Mouse (Mus musculus) hindbrain, embryonic 16.5 days (tissue): ENCODE data around the gene Eml6. TPM values are rescaled to one million over a fixed set of nuclear protein-coding genes. Genes with fewer than 3 reads are reported as not detected.

Experiments
- ATAC-seq: fragments of 200-750 bp; cut with Nextera tagmentation; 2 replicates; pipeline ENCODE4 v1.8.0; 2017; ENCODE audit warnings: moderate TSS enrichment, moderate library complexity
- H3K27ac ChIP-seq: fragments of 300-500 bp; sonication (generic); 2 replicates; pipeline ENCODE4 v1.5.1; 2014; ENCODE audit warnings: low read depth, mild to moderate bottlenecking, control low read depth, low read length, moderate library complexity
- H3K27me3 ChIP-seq: fragments of 300-500 bp; sonication (generic); replicated peaks from 2 replicates; pipeline ENCODE4 v1.6.1; 2014; ENCODE audit warnings: low read length; ENCODE audit not compliant: control insufficient read depth, insufficient read depth
- H3K36me3 ChIP-seq: fragments of 300-500 bp; sonication (generic); 2 replicates; pipeline ENCODE4 v1.6.1; 2014; ENCODE audit warnings: mild to moderate bottlenecking, low read length, moderate library complexity, mixed read lengths; ENCODE audit not compliant: control insufficient read depth, insufficient read depth
- H3K4me1 ChIP-seq: fragments of 300-500 bp; sonication (generic); 2 replicates; pipeline ENCODE4 v1.6.1; 2014; ENCODE audit warnings: low read depth, low read length; ENCODE audit not compliant: control insufficient read depth, insufficient read depth
- H3K4me2 ChIP-seq: fragments of 300-500 bp; sonication (generic); 2 replicates; pipeline ENCODE4 v1.6.1; 2014; ENCODE audit warnings: mild to moderate bottlenecking, low read length, control low read depth, moderate library complexity
- H3K4me3 ChIP-seq: fragments of 300-500 bp; sonication (generic); 2 replicates; pipeline ENCODE4 v1.5.1; 2014; ENCODE audit warnings: mild to moderate bottlenecking, low read length, control low read depth, moderate library complexity
- H3K9ac ChIP-seq: fragments of 300-500 bp; sonication (generic); 2 replicates; pipeline ENCODE4 v1.6.1; 2014; ENCODE audit warnings: low read depth, mild to moderate bottlenecking, control low read depth, low read length, moderate library complexity
- H3K9me3 ChIP-seq: fragments of 300-500 bp; sonication (generic); 2 replicates; pipeline ENCODE4 v1.6.1; 2014; ENCODE audit warnings: mild to moderate bottlenecking, low read length, moderate library complexity; ENCODE audit not compliant: control insufficient read depth
- WGBS: fragments of 180-500 bp; shearing (Covaris S2); extraction: QIAGEN DNeasy Blood & Tissue Kit; methylation state at CpG from one replicate; pipeline ENCODE4 v1.1.7; 2014; 5-methylcytosine and 5-hydroxymethylcytosine counted together
- polyA plus RNA-seq: library from polyadenylated mRNA; unstranded; fragments of >200 nt; fragmentation: Nextera tagmentation; extraction: Ambion mirVana; gene quantifications from 2 replicates; pipeline ENCODE4 v1.2.1, GENCODE M21; 2015

The Eml6 gene
- polyA plus RNA-seq, 1 experiment from 2014 or later, result 6.5 TPM

DNA sequence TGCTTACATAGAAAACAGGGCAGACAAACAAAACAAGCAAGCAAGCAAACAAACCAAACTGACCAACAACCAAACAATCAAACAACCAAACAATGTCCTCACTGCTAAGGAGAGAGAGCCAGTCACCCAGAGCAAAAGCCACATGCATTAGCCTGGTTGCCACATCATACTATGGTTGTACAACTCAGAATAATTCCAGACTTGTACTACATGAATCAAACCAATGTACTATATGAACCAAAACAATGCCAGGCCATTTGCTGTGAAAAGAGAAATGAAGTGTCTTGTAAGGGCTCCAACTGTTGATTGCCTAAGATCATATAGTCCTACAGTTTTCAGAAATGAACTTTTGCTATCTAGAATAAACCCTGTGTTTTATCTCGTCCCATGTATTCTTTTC, 237.3 kb downstream of the Eml6 start:
- Histone ChIP-seq H3K4me3 (no peak overlapping the region), H3K4me2 (no peak overlapping the region), H3K27me3 (no peaks in the 10 kb centered on the region), H3K4me1 (peaks cover 10% of the 10 kb centered on the region), H3K27ac (no peak overlapping the region), H3K36me3 (peaks cover 6% of the 10 kb centered on the region; the same call in 1 of the 2 replicates), H3K9me3 (no peaks in the 10 kb centered on the region), H3K9ac (no peak overlapping the region)
- peak; percentile 50; the same call in 1 of the 2 replicates for ATAC-seq
- WGBS, result 21% methylated on average over 1 of the region's 1 CpGs

DNA sequence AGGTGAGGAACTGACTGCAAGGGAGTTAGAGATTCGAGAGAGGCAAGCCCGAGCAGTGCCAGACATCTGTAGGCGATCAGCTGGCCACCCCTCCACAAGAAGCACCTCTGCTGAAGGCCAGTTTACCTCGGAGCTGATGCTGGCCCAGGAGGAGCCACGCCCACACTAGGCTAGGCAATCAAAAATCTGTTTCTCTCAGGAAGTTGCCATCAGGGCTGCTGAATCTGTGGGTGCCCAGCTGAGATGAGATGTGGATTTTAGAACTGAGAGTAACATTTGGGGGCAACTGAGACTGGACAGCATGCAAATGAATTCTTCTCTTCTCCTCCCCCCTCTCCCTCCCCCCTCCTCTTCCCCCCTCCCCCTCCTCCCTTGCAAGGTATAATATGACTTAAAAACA, 238.4 kb downstream of the Eml6 start:
- peaks cover 10% of the 10 kb centered on the region for H3K4me1 ChIP-seq
- no peak overlapping the region for H3K27ac ChIP-seq
- no peaks in the 10 kb centered on the region for H3K9me3 ChIP-seq
- WGBS, result 29% methylated on average over 5 of the region's 5 CpGs
- no peak for ATAC-seq
- no peak overlapping the region for H3K4me2 ChIP-seq
- no peaks in the 10 kb centered on the region for H3K27me3 ChIP-seq
- H3K36me3 ChIP-seq, result 0 out of 2 replicates have a peak, but pooled peaks cover 3% of the 10 kb centered on the region
- no peak overlapping the region for H3K4me3 ChIP-seq
- H3K9ac ChIP-seq, result no peak overlapping the region

DNA sequence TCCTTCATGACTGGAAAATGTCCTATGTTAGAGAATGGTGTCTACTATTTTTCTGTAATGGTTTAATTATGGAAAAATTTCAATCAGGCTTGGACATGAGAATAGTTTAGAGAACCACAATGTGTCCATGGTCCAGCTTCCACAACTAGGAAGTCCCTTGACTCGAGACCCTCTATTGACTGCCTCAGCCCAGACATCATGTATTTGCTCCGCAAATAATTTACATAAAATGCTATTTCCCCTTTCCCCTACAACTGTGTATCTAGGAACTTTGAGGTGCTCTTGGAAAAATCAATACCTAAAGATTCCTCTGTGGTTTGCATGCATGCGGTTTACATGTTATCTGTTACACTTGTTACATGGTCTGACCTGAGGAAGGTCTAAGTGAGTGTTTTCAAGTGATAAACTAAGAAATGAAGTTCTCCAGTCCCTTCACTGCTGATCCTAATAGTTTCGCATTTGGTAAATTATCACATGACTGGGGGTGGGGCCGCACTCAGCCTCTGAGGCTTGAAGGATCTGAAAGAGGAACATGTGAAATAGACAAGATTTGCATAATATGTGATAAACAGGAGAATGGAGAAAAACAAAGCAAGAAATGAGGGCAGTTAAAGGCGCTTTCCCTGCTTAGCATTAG, 239.1 kb downstream of the Eml6 start:
- H3K36me3 ChIP-seq, result 0 out of 2 replicates have a peak, but pooled peaks cover 3% of the 10 kb centered on the region
- no peak overlapping the region for H3K27ac ChIP-seq
- no peak overlapping the region for H3K9ac ChIP-seq
- no peak overlapping the region for H3K4me2 ChIP-seq
- H3K9me3 ChIP-seq, result no peaks in the 10 kb centered on the region
- H3K4me3 ChIP-seq, result no peak overlapping the region
- no peaks in the 10 kb centered on the region for H3K27me3 ChIP-seq
- H3K4me1 ChIP-seq, result peaks cover 10% of the 10 kb centered on the region
- WGBS, result 85% methylated on average over 6 of the region's 6 CpGs
- no peak for ATAC-seq

DNA sequence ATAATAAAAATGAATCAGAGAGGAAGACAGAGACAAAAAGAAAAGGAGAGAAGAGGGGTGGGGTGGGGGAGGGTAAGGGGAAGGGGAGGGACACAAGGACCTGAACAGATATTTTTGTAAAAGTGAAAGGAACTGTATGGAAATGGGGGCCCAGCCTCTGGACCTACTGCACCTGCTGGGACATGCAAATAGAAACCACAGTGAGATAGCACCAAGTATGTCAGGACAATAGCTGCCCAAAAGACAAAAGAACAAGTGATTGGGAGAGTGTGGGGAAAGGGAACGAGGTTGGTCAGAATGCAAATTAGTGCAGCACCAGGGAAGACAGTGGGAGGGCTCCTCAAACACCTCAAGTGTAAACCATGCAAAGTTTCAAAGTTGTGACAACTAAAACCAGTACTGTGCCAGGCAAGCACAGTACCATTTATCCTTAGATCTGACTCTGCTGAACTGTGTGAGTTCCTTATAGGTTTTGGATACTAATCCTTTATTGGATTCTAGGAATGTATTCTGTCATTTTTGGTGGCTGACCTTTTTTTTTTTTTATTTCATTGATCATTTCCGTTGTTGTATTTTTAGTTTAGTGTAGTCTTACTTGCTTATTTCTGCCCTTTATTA, 246.3 kb downstream of the Eml6 start:
- no peak overlapping the region for H3K4me3 ChIP-seq
- no peaks in the 10 kb centered on the region for H3K27me3 ChIP-seq
- no peaks in the 10 kb centered on the region; the same call in 1 of the 2 replicates for H3K4me1 ChIP-seq
- H3K9me3 ChIP-seq, result no peaks in the 10 kb centered on the region
- 30% methylated on average over 2 of the region's 2 CpGs for WGBS
- H3K27ac ChIP-seq, result no peak overlapping the region
- no peak for ATAC-seq
- H3K36me3 ChIP-seq, result 0 out of 2 replicates have a peak, but pooled peaks cover 2% of the 10 kb centered on the region
- no peak overlapping the region for H3K4me2 ChIP-seq
- no peak overlapping the region for H3K9ac ChIP-seq

DNA sequence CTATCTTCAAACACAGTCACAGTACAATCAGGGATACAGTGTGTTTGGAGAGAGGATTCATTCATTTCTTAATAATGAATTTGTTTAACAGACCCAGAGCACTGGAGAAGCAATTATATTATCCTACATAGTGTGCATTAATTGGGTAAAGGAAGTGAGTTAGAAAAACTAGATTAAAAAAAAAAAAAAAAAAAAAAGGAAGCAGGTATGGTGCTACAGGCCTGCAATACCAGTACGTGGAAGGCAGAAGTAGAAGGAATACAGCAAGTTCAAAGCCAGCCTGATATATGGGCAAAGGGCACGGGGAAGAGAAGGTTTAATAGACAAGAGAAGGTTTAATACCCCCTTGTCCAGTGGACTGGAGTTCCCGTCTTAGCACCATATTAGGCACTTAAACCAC, 246.9 kb downstream of the Eml6 start:
- no peak overlapping the region for H3K4me2 ChIP-seq
- H3K27ac ChIP-seq, result no peak overlapping the region
- H3K9ac ChIP-seq, result no peak overlapping the region
- H3K27me3 ChIP-seq, result no peaks in the 10 kb centered on the region
- 0 out of 2 replicates have a peak, but pooled peaks cover 2% of the 10 kb centered on the region for H3K36me3 ChIP-seq
- no peak overlapping the region for H3K4me3 ChIP-seq
- 71% methylated on average over 3 of the region's 3 CpGs for WGBS
- no peak for ATAC-seq
- H3K9me3 ChIP-seq, result no peaks in the 10 kb centered on the region
- no peaks in the 10 kb centered on the region; the same call in 1 of the 2 replicates for H3K4me1 ChIP-seq

DNA sequence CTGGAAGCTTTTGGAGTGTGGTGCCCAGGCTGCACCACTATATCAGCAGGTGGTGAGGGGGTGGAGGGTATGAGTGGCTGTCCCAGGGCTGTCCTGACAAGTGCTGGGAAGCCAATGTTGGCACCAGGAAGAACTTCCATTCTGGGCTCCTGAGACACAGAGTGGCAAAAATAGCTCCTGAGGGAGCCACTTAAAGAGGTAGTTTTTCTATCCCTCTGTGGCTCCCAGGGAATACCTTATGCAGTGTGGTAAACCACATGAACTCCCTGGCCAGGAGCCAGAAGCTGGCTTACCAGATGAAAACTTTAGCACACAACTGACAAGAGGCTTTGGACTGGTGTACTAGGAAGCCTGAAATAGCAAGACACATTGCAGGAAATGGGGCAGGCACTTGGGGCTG, 247.9 kb downstream of the Eml6 start:
- Histone ChIP-seq H3K9me3 (no peaks in the 10 kb centered on the region), H3K36me3 (0 out of 2 replicates have a peak, but pooled peaks cover 2% of the 10 kb centered on the region), H3K27ac (no peak overlapping the region), H3K4me2 (no peak overlapping the region), H3K4me1 (no peaks in the 10 kb centered on the region; the same call in 1 of the 2 replicates), H3K9ac (no peak overlapping the region), H3K4me3 (no peak overlapping the region), H3K27me3 (no peaks in the 10 kb centered on the region)
- no peak for ATAC-seq

DNA sequence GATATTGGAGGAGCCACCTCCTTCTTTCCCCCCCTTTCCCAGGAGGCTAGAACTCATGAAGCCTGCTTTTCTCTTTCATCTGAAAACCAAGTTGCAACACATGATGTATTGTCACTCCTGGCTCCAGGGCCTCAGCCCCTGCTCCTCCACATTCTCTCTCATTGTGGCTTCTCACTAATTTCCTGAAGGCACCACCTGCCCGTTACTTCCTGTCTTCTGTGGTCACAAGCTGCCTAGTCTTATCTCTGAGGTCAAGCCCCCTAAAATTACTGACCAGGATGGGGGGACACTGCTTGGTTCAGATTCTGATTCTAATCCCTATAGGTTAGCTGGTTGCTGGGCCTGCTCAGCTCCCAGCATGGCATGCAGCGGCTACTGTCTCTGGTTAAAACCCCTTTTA, 251.1 kb downstream of the Eml6 start:
- WGBS, result 58% methylated on average over 2 of the region's 2 CpGs
- no peak overlapping the region for H3K9ac ChIP-seq
- H3K4me3 ChIP-seq, result no peak overlapping the region
- no peaks in the 10 kb centered on the region; the same call in 1 of the 2 replicates for H3K4me1 ChIP-seq
- no peaks in the 10 kb centered on the region for H3K27me3 ChIP-seq
- H3K4me2 ChIP-seq, result no peak overlapping the region
- no peak overlapping the region for H3K27ac ChIP-seq
- no peaks in the 10 kb centered on the region for H3K9me3 ChIP-seq
- 0 out of 2 replicates have a peak, but pooled peaks have one; percentile 7 for ATAC-seq
- 0 out of 2 replicates have a peak, but pooled peaks cover 2% of the 10 kb centered on the region for H3K36me3 ChIP-seq

DNA sequence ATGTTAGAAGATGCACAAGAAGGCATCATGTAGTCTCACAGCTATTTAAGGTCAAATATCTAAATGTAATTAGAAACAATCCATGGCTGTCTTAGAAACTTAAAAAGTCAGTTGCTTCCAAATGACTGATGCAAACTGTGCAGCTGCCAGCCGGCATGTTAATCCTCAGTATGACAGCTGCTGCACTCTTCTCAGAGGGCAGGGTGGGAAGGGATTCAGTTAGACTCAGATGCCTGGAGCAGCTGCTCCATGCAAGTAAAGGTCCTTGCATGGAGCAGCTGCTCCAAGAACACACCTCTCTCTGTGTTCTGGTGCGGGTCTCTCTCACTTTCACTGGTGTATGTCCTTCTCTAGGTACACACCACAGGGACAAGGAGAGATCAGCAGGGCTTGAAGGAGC, 251.5 kb downstream of the Eml6 start:
- 36% methylated on average over 2 of the region's 2 CpGs for WGBS
- Histone ChIP-seq H3K9me3 (no peaks in the 10 kb centered on the region), H3K9ac (no peak overlapping the region), H3K27me3 (no peaks in the 10 kb centered on the region), H3K36me3 (no peaks in the 10 kb centered on the region), H3K4me2 (no peak overlapping the region), H3K27ac (no peak overlapping the region), H3K4me1 (no peaks in the 10 kb centered on the region; the same call in 1 of the 2 replicates), H3K4me3 (no peak overlapping the region)
- peak; percentile 80; the same call in 1 of the 2 replicates for ATAC-seq

DNA sequence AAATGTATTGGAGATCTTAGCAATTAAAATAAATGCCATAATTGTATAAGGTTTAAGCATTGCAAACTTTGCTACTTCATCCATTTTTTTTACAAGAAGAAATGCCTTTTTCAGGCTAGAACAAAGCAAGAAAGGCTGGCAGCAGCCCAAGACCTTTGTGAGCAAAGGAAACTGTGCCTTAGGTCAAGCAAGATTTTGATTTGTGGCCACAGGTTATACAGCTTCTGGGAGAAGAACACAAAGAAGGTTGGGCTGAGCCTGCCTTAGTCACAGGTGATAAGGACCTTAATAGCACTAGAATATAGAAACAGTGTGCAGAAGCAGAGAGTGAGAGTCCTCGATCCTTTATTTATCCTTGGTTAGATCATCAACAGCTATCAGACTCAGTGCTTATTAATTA, 253.6 kb downstream of the Eml6 start:
- H3K9me3 ChIP-seq, result no peaks in the 10 kb centered on the region
- ATAC-seq, result no peak
- no peak overlapping the region for H3K4me3 ChIP-seq
- no peaks in the 10 kb centered on the region; the same call in 1 of the 2 replicates for H3K4me1 ChIP-seq
- H3K27ac ChIP-seq, result no peak overlapping the region
- 94% methylated on average over 1 of the region's 1 CpGs for WGBS
- H3K36me3 ChIP-seq, result no peaks in the 10 kb centered on the region
- no peak overlapping the region for H3K9ac ChIP-seq
- H3K4me2 ChIP-seq, result no peak overlapping the region
- no peaks in the 10 kb centered on the region for H3K27me3 ChIP-seq
